Mouse (Mus musculus): Measurements from ENCODE around the gene Tshb.

Gene Tshb

DNA sequence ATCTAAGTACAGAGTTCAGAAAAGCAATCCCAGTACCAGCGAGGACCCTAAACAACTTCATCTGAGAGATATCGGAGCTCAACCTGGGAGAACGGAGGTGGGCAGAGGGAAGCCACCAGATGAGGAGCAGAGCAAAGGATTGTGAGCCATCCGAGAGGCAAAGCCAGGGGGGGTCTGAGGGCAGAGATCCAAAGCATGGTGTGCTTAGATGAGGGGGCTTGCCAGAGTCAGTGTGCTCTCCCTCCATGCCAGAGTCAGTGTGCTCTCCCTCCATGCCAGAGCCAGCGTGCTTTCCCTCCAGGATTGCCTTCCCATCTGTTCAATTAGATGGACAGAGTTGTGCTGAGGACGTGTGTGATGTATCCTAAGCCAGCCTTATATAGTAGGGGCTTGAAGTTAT, 45.4 kb downstream of the Tshb start:
- no peak for DNase-seq (ENCODE audit: low spot score in 2 of 2)

DNA sequence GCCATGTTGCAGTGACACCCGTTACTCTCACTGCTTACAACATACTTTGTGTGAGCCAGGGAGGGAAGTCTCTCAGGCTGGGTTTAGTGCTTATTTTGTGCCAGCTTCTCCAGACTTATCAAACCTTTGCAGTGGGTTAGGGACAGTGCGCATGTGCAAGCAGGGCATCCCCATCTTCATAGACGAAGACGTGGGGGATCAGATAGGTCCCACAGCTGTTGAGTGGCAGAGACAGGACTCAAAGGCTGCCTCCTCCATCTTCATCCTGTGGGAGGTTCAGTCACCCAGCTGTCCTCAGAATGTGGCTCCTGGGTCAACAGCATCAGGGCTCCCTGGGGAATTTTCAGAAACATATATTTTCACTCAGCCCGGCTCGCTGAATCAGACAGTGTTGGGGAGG, 46.1 kb downstream of the Tshb start:
- DNase-seq (ENCODE audit: low spot score in 2 of 2) = no peak

DNA sequence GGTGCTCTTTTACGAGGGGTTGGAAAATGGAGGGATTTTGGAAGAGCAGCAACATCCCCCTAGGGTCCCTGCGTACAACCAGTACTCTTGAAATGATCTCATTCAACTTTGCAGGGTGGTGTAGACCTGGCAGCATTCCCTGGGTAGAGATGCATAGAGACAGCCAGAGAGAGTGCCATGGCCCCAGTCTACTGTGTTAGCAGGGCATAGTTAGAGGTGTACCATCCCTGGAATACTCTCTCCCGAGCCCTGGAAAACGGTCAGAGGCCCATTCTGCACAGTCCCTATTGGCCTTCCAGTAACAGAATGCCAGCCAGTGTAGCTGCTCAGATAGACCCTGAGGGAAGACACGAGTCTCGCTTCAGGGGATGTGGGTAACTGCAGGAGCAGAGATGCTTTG, 46.9 kb downstream of the Tshb start:
- no peak for DNase-seq (ENCODE audit: low spot score in 2 of 2)

DNA sequence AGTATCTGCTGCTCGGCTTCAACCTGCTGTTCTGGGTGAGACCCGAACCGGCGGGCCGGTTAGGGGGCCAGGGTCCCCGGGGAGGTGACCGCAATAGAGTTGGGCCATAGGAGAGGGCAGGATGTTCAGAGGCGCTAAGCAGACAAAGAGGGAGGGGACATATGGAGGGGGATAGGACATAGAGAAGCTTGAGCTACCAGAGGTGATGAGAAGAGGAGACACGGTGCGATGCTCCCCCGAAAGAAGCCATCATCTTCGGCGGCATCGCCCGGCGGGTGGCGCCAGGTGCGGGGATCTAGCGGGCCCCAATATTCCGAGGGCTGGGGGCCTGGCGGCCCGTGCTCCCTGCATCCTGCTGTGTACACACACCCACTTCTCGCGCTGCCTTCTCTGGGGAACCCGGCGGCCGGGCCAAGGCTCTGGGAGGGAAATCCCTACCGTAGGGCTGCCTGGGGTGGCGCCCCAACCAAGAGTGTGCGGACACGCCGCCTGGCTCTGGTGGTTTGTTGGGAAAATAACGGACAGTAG, 47.4 kb downstream of the Tshb start:
- peak in 1 of 2 experiments; percentile 48 for DNase-seq (ENCODE audit: low spot score in 2 of 2)

DNA sequence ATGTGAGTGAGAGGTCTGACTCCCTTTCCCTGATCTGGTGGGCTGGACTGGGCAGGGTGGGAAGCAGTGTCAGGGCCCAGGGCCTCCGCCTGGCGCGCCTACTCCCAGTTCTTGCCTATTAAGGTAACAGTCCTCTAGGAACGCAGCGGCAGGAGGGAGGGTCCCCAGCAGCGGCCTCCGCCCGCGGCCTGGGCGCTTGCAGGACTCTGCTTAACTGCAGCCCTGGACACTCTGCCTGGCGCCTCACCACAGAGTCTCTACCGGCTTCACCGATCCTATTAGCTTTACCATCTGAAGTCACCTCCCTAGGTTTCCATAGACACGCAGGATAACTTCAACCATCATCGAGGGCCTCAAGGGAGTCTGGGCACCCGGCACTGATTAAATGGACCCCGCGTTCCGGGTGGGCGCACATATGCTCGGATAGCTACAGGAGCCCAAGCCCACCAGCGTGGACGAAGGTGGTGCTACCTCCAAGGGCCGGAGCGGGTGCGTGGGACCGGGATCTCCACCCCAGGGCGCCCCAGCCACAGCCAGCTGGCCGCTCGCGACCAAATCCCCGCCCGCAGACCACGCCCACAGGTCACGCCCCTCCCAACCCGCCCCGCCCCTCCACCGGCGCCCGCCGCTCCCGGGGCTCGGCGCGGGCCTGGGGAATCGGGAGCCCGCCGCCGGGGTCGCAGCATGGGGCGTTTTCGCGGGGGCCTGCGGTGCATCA, 48.0 kb downstream of the Tshb start, which contains the start of gene Tspan2:
TSS of gene Tspan2 (plus strand) at position 217 of the 718 bp plus-strand sequence.
- DNase-seq (ENCODE audit: low spot score in 2 of 2) = peak; percentile 25 to 60

DNA sequence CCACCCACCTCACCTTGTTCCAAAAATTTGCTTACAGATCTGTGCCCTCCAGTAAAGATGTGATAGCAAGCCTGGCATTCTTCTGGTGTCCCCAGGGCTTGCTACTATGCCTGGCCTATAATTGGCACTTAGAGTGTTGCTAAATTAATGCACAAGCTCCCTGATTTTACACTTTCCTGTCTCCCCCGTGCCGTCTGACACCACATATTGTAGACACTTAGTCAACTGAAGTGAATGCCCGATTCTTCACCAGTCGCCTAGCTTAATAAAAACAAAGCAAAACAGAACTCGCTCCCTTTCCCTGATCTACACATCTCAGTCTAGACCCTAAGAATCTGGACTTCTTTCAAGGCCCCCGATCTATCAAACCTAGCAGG, 48.6 kb downstream of the Tshb start:
- DNase-seq (ENCODE audit: low spot score in 2 of 2) = no peak

DNA sequence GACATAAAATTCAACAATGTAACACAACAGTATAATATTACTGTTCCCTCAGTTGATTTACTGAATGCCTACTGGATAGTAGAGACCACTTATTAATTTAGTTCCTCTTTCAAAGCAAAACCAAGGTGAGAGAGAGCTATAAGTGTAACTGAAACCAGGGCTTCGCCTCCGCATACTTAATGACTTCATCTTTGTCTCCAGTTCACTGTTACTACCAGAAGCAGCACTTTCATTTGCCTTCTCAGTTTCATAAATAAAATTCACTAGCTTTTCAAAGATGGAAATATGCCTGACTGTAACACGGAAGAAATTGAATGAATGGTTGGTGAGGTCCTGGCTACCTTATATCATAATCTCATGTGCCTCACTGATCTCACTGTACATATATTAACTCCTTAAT, 49.5 kb downstream of the Tshb start:
- no peak for DNase-seq (ENCODE audit: low spot score in 2 of 2)

DNA sequence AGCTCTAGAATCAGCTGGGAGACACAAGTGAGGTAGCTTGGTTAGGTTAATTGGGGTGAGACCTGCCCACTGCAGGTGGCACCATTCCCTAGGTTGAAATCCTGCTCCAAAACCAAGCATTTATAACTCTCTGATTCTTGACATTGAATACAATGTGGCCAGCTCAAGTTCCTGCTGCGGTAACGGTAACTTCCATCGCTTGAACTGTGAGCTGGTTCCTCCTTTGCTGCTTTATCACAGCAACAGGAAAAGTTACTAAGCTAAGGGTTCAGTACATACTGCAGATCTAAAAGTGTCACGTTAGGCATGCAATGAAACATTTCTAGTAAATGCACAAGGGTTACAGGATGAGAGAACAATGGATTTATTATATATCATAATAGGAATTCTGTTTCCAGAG, 49.9 kb downstream of the Tshb start:
- DNase-seq (ENCODE audit: low spot score in 2 of 2) = no peak

DNA sequence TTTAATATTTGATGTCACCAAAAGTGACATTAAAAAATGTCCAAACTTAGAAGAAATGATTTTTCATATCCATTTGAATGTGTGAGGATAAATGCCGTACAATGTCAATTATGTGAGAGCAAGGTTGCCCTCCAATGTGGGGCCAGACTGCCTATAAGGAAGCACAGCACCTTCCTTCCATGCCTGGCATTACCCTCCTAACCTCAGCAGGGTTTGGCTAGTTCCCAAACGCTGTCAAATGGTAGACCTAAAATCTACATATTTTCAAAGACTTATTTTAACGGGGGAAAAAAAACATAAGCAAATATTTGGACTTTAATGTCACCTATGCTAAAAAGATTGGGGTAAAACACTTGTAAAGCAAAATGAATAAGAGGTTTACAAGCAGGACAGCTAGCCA, 51.4 kb downstream of the Tshb start:
- no peak for DNase-seq (ENCODE audit: low spot score in 2 of 2)

DNA sequence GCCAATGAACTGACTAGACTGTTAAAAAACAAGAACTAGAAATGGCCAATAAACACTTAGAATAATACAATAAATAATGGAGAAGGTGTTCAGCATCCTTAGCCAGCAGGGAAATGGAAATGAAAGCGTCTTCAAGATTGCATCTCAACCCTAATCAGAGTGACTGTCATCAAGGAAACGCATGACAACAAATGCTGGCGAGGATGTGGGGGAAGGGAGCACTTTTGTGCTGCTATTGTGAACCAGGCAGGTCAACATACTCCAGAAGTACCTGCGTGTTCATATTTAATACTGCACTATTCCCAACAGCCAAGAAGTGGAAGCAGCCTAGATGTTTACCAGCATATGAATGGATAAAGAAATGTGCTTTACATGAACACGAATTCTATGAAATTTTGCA, 53.1 kb downstream of the Tshb start:
- no peak for DNase-seq (ENCODE audit: low spot score in 2 of 2)

All from urinary bladder, adult 18-20 months (tissue).